Mouse (Mus musculus): ENCODE data around the gene Gm11060. TPM values are rescaled to one million over a fixed set of nuclear protein-coding genes. Genes with fewer than 3 reads are reported as not detected.

Gene Gm11060
- total and polyA plus RNA-seq, 2 experiments from 2014 or later = not detected

DNA sequence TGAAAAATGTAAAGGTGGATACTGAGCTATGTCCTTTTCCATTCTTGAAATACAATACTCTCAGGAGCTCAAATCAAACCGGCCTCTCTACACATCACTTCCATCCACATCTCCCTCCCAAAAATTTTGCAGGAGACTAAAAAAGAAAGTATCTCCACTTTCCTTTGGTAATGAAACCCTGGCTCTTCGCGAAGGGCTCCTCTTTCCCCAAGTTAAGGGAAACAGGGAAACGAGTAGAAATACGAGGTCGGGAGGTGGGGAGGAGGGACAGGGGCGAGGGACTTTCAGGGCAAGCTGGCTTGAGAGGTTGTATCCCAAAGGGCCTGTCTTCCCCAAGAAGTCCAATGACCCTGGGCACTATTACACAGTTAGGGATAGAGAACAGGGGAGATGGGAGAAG is 32.6 kb downstream of the Gm11060 start:
- H3K4me2 ChIP-seq (ENCODE audit: low read depth, low read length) = no peak overlapping the region
- no peak for ATAC-seq
- peaks cover 90% of the 10 kb centered on the region for H3K27me3 ChIP-seq (ENCODE audit: insufficient read depth, low read length)
- no peak for DNase-seq (ENCODE audit: low spot score)
- H3K4me3 ChIP-seq (ENCODE audit: low read length) = no peak overlapping the region
- TF ChIP-seq CTCF (IDR thresholded peaks at IDR 0.05; ENCODE audit: low read depth) = no peak
- H3K27ac ChIP-seq = no peak overlapping the region
- H3K4me1 ChIP-seq (ENCODE audit: insufficient read depth, low read length) = no peaks in the 10 kb centered on the region
- no peaks in the 10 kb centered on the region for H3K36me3 ChIP-seq (ENCODE audit: insufficient read depth, low read length)
- H3K9ac ChIP-seq (replicated peaks; ENCODE audit: low read length) = no peak overlapping the region
- no peaks in the 10 kb centered on the region for H3K9me3 ChIP-seq (ENCODE audit: low read length)
- 1% methylated on average over 7 of the region's 7 CpGs for WGBS

DNA sequence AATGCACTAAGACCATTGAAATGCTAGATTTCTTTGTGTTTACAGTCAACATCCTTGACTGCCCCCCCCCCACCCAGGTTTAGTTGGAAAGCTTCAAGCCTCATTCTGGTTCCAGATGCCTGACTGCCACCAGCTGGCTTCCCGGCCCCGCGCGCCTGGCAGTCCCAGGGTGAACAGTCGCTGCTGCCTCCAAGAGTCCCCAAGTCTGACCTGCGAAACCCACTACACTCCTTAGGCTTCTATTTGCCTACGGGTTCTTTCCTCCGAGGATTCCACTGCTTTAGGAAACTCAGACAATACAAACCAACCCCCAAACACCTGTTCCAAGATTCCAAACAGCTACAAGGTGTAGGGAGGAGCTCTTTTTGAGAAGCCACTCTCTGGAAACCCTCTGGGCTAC is 33.4 kb downstream of the Gm11060 start:
- 1% methylated on average over 8 of the region's 8 CpGs for WGBS
- Histone ChIP-seq H3K4me2 (ENCODE audit: low read depth, low read length) (no peak overlapping the region), H3K27me3 (ENCODE audit: insufficient read depth, low read length) (peaks cover 90% of the 10 kb centered on the region), H3K36me3 (ENCODE audit: insufficient read depth, low read length) (no peaks in the 10 kb centered on the region), H3K27ac (no peak overlapping the region), H3K4me1 (ENCODE audit: insufficient read depth, low read length) (no peaks in the 10 kb centered on the region), H3K9me3 (ENCODE audit: low read length) (no peaks in the 10 kb centered on the region), H3K9ac (replicated peaks; ENCODE audit: low read length) (no peak overlapping the region), H3K4me3 (ENCODE audit: low read length) (no peak overlapping the region)
- no peak for TF ChIP-seq CTCF (IDR thresholded peaks at IDR 0.05; ENCODE audit: low read depth)
- no peak for DNase-seq (ENCODE audit: low spot score)
- ATAC-seq = no peak

DNA sequence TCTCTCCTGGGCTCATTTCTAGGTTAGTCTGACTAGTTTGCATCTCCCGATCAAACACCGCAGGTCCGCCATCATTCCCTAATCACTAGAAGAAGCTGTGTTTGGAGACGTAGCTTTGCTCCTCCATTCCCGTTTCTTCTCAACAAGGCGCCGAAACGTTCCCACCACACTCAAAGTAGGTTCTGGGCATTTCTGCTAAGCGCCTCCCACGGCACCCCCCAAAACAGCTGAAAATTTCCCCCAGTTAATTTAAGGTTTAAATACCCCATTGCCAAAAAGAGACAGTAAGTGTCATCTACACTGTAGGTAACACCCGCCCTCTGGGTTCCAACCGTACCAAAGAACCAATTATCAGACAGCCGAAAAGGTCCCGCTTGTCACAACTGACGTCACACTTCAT is 33.8 kb downstream of the Gm11060 start:
- Histone ChIP-seq H3K4me1 (ENCODE audit: insufficient read depth, low read length) (no peaks in the 10 kb centered on the region), H3K4me3 (ENCODE audit: low read length) (no peak overlapping the region), H3K27ac (no peak overlapping the region), H3K9ac (replicated peaks; ENCODE audit: low read length) (no peak overlapping the region), H3K9me3 (ENCODE audit: low read length) (no peaks in the 10 kb centered on the region), H3K36me3 (ENCODE audit: insufficient read depth, low read length) (no peaks in the 10 kb centered on the region), H3K27me3 (ENCODE audit: insufficient read depth, low read length) (peaks cover 90% of the 10 kb centered on the region), H3K4me2 (ENCODE audit: low read depth, low read length) (no peak overlapping the region)
- TF ChIP-seq CTCF (IDR thresholded peaks at IDR 0.05; ENCODE audit: low read depth) = no peak
- ATAC-seq (no peak), DNase-seq (ENCODE audit: low spot score) (no peak)
- WGBS = 4% methylated on average over 15 of the region's 15 CpGs

DNA sequence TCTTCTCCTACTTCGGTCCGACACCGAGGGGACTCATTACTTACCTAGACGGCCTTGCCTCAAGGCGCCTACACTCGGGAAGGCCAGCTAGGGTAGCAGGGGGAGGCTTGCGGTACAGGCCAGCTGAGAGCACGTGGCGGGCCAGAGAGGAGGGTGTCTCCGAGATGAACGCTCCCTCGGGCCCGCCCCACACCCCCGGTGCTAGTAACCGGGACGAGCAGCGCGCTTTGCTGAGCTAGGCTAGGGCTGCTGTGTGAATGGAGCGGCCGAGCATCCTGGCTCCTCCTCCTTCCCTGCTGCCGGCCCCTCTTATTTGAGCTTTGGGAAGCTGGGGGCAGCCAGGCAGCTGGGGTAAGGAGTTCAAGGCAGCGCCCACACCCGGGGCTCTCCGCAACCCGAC is 34.5 kb downstream of the Gm11060 start, which contains the start of gene Wt1:
TSS of gene Wt1 (plus strand) at position 251 of the 400 bp plus-strand sequence.
- TF ChIP-seq CTCF (IDR thresholded peaks at IDR 0.05; ENCODE audit: low read depth) = no peak
- Histone ChIP-seq H3K4me2 (ENCODE audit: low read depth, low read length) (peak within 1 kb of the TSS; percentile 33; the same call in 1 of the 2 replicates), H3K27me3 (ENCODE audit: insufficient read depth, low read length) (peaks cover 90% of the 10 kb centered on the region), H3K4me3 (ENCODE audit: low read length) (peak within 1 kb of the TSS; percentile 11; the same call in 1 of the 2 replicates), H3K9me3 (ENCODE audit: low read length) (no peaks in the 10 kb centered on the region), H3K4me1 (ENCODE audit: insufficient read depth, low read length) (no peaks in the 10 kb centered on the region), H3K36me3 (ENCODE audit: insufficient read depth, low read length) (no peaks in the 10 kb centered on the region), H3K9ac (replicated peaks; ENCODE audit: low read length) (no peak within 1 kb of the TSS), H3K27ac (no peak within 1 kb of the TSS)
- DNase-seq (ENCODE audit: low spot score) (no peak), ATAC-seq (peak; percentile 31; the same call in 1 of the 2 replicates)
- under 1% methylated on average over 19 of the region's 25 CpGs for WGBS

GRCm38 (mm10) chr2:105126691-105127530 is 35.1 kb downstream of the Gm11060 start:
- TF ChIP-seq CTCF (IDR thresholded peaks at IDR 0.05; ENCODE audit: low read depth) = no peak
- under 1% methylated on average over 78 of the region's 92 CpGs for WGBS
- peaks cover 91% of the 10 kb centered on the region for H3K27me3 ChIP-seq (ENCODE audit: insufficient read depth, low read length)
- H3K27ac ChIP-seq = no peak overlapping the region
- H3K4me1 ChIP-seq (ENCODE audit: insufficient read depth, low read length) = no peaks in the 10 kb centered on the region
- DNase-seq (ENCODE audit: low spot score) (no peak), ATAC-seq (no peak)
- H3K36me3 ChIP-seq (ENCODE audit: insufficient read depth, low read length) = no peaks in the 10 kb centered on the region
- H3K4me3 ChIP-seq (ENCODE audit: low read length) = peak overlapping the region; percentile 11; the same call in 1 of the 2 replicates
- no peak overlapping the region for H3K9ac ChIP-seq (replicated peaks; ENCODE audit: low read length)
- no peaks in the 10 kb centered on the region for H3K9me3 ChIP-seq (ENCODE audit: low read length)
- peak overlapping the region; percentile 33; the same call in 1 of the 2 replicates for H3K4me2 ChIP-seq (ENCODE audit: low read depth, low read length)

GRCm38 (mm10) chr2:105127531-105128480 is 36.0 kb downstream of the Gm11060 start:
- Histone ChIP-seq H3K9ac (replicated peaks; ENCODE audit: low read length) (no peak overlapping the region), H3K27ac (no peak overlapping the region), H3K4me1 (ENCODE audit: insufficient read depth, low read length) (no peaks in the 10 kb centered on the region), H3K9me3 (ENCODE audit: low read length) (no peaks in the 10 kb centered on the region), H3K4me2 (ENCODE audit: low read depth, low read length) (peak overlapping the region; percentile 33; the same call in 1 of the 2 replicates), H3K27me3 (ENCODE audit: insufficient read depth, low read length) (peaks cover 92% of the 10 kb centered on the region), H3K36me3 (ENCODE audit: insufficient read depth, low read length) (no peaks in the 10 kb centered on the region), H3K4me3 (ENCODE audit: low read length) (peak overlapping the region; percentile 4; the same call in 1 of the 2 replicates)
- ATAC-seq (0 out of 2 replicates have a peak, but pooled peaks have one; percentile 11), DNase-seq (ENCODE audit: low spot score) (no peak)
- WGBS = 2% methylated on average over 52 of the region's 52 CpGs
- TF ChIP-seq CTCF (IDR thresholded peaks at IDR 0.05; ENCODE audit: low read depth) = no peak

Measured in hindbrain, postnatal 0 days (tissue).